In genomic region chr9:90388401-90388800, GRCm38 (mm10) we compare ENCODE assay signal across 18 mouse cellular contexts.
"Had no signal": no experiment of that assay in that cellular context is flagged by ENCODE, and none has a peak within 500 bp of the region (broad histone marks: within the 10 kb centered on the region; RNA-seq: fewer than 3 reads in every experiment).

No protein-coding gene starts in this region.

- H3K27me3 ChIP-seq: midbrain, embryonic 12.5 days; neural tube, embryonic 13.5 days; neural tube, embryonic 15.5 days; stomach, embryonic 15.5 days had no signal

- H3K4me1 ChIP-seq: midbrain, embryonic 10.5 days; midbrain, embryonic 12.5 days; neural tube, embryonic 13.5 days; neural tube, embryonic 15.5 days; stomach, embryonic 15.5 days had no signal

- DNase-seq: lung, embryonic 14.5 days; lung, postnatal 10 days; lung, postnatal 4 days; midbrain, embryonic 14.5 days; retina, postnatal 1 day; right cerebral cortex, adult 18-20 months; right cerebral cortex, postnatal 25 days; right cerebral cortex, postnatal 4 days; thymus, adult 2 months; thymus, postnatal 36 days had no signal

- H3K36me3 ChIP-seq: midbrain, embryonic 10.5 days; midbrain, embryonic 12.5 days; neural tube, embryonic 13.5 days; neural tube, embryonic 15.5 days; stomach, embryonic 15.5 days had no signal

- H3K9me3 ChIP-seq: midbrain, embryonic 10.5 days; midbrain, embryonic 12.5 days; neural tube, embryonic 13.5 days; neural tube, embryonic 15.5 days; stomach, embryonic 15.5 days had no signal

- ATAC-seq: midbrain, embryonic 16.5 days had no signal

- H3K27ac ChIP-seq: midbrain, embryonic 10.5 days; midbrain, embryonic 12.5 days; neural tube, embryonic 13.5 days; neural tube, embryonic 15.5 days; stomach, embryonic 15.5 days; stomach, postnatal 0 days had no signal

- H3K4me2 ChIP-seq: lung, embryonic 14.5 days; midbrain, embryonic 12.5 days; neural tube, embryonic 13.5 days; neural tube, embryonic 15.5 days; stomach, embryonic 15.5 days had no signal

- H3K9ac ChIP-seq: lung, embryonic 14.5 days; midbrain, embryonic 12.5 days; neural tube, embryonic 13.5 days; neural tube, embryonic 15.5 days; stomach, embryonic 15.5 days had no signal

- H3K4me3 ChIP-seq: midbrain, embryonic 10.5 days; midbrain, embryonic 12.5 days; myocyte; neural tube, embryonic 13.5 days; neural tube, embryonic 15.5 days; stomach, embryonic 15.5 days had no signal
